Mouse (Mus musculus): ENCODE measurements at regions not wholly inside any gene's neighbourhood (a gene's known extent, or its start where the extent isn't known, plus 50 kb on each side); places are given as distances from the start of the nearest gene placed in this dataset.

DNA sequence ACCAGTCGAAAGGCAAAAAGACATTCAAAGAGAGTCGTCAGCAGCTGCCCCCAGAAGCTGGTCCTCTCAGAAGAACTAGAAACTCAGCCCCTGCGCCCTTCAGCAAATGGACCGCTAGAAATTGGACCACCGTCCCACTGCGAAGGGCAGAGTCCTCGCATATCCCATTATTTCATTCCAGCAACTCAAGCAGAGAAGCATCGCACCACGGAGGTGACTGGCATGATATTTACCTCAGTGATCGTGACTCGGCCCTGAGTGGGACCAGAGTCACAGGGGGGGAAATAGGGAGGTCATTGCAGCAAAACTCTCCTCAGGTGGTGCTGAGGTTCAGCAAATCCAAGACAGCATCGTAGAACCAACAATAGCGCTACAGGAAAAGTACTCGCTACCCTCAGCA is 105.7 kb upstream of the Nt5e start:
- TF ChIP-seq FOSL1 (IDR thresholded peaks at IDR 0.05; ENCODE audit: insufficient read depth, low read length, poor library complexity, severe bottlenecking) (no peak), MAX (IDR thresholded peaks at IDR 0.05) (no peak), CTCF (IDR thresholded peaks at IDR 0.05; ENCODE audit: control insufficient read depth, insufficient read depth, insufficient read length) (no peak)

Data from C2C12 (cell line).